Mouse (Mus musculus) cortical plate, adult 2 months (tissue): ENCODE measurements around the gene Olfr47. TPM values are rescaled to one million over a fixed set of nuclear protein-coding genes. Genes with fewer than 3 reads are reported as not detected.
A peak's percentile ranks its signal among the peaks of the same experiment; 100 is the strongest.

Experiments
- H3K27ac ChIP-seq: fragments of 200-500 bp; 2 replicates; pipeline ENCODE4 v1.5.1; 2012; ENCODE audit warnings: low read length, control low read depth, inconsistent platforms; ENCODE audit not compliant: insufficient read depth
- H3K4me1 ChIP-seq: fragments of 200-500 bp; 2 replicates; pipeline ENCODE4 v1.6.1; 2011; ENCODE audit warnings: low read length; ENCODE audit not compliant: control insufficient read depth, insufficient read depth
- H3K4me3 ChIP-seq: fragments of 200-500 bp; 2 replicates; pipeline ENCODE4 v1.5.1; 2011; ENCODE audit warnings: mild to moderate bottlenecking, low read length, control low read depth; ENCODE audit not compliant: insufficient read depth
- CTCF ChIP-seq: fragments of 200-500 bp; IDR thresholded peaks from 2 replicates; pipeline ENCODE4 v1.5.1; 2011; ENCODE audit warnings: mild to moderate bottlenecking, control low read depth, low read length; ENCODE audit not compliant: insufficient read depth; ENCODE audit errors: extremely low read depth
- POLR2A ChIP-seq: fragments of 200-500 bp; IDR thresholded peaks from 2 replicates; pipeline ENCODE4 v1.6.1; 2011; ENCODE audit warnings: mild to moderate bottlenecking, low read length, control low read depth; ENCODE audit not compliant: insufficient read depth; ENCODE audit errors: extremely low read depth
- polyA plus RNA-seq: library from polyadenylated mRNA; depleted of rRNA; stranded (reverse); fragments of >200 nt; gene quantifications from 2 replicates; pipeline ENCODE4 v1.2.3, GENCODE M21; 2012; rRNA removed

The Olfr47 gene
- polyA plus RNA-seq, 1 experiment: not detected

DNA sequence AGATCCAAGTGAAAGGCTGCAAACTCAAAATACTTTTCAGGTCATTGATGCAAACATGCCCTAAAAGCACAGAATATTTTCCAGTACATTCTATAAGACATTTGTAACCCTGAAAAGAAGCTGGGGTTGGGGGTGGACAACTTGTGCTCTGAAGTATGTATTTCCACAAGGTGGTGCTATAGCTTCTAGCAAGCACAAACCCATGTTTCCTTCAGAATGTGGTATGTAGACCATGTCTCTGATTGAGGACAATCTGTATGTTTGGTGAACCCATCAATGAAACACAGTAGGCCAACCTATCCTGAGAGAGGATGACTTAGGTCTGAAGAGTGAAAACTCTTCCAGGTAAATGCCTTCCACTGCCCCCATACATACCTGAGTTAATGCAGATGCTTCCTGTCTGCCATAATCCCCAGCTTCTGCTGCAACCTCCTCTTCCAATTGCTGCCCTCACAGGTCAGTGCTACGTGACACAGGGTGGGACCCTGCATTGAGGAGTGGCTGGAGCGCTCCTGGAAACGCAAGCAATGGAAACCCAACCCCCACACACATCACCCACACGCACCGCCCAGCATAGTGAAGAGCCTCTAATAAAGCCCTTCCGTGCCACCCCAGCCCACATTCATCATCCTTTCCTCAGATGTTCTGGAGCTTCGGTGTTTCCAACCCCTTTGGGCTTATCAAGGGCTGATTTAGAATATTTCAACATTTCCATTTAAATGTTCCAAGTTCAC, 23.0 kb downstream of the Olfr47 start:
- Histone ChIP-seq H3K27ac (no peak overlapping the region), H3K4me3 (no peak overlapping the region), H3K4me1 (no peaks in the 10 kb centered on the region)
- TF ChIP-seq CTCF (peak; percentile 26; the same call in 1 of the 2 replicates), POLR2A (no peak)

DNA sequence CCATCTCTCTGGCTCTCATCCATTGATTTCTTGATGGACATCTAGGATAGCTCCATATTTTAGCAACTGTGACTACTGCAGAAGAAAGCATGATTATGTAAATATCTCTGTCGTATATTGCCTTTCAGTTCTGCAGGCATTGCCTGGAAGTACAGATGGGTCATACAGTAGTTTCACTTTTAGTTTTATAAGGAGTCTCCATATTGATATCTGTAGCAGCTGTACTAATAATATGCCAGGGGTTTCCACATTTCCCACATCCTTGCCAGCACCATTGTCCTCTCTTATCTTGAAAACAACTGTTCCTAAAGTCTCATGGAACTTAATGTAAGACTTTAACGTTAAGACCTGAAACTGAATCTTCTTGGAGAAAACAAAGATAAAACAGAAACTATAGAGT, 29.4 kb downstream of the Olfr47 start:
- Histone ChIP-seq H3K4me1 (no peaks in the 10 kb centered on the region), H3K27ac (no peak overlapping the region), H3K4me3 (no peak overlapping the region)
- TF ChIP-seq CTCF (no peak), POLR2A (no peak)

DNA sequence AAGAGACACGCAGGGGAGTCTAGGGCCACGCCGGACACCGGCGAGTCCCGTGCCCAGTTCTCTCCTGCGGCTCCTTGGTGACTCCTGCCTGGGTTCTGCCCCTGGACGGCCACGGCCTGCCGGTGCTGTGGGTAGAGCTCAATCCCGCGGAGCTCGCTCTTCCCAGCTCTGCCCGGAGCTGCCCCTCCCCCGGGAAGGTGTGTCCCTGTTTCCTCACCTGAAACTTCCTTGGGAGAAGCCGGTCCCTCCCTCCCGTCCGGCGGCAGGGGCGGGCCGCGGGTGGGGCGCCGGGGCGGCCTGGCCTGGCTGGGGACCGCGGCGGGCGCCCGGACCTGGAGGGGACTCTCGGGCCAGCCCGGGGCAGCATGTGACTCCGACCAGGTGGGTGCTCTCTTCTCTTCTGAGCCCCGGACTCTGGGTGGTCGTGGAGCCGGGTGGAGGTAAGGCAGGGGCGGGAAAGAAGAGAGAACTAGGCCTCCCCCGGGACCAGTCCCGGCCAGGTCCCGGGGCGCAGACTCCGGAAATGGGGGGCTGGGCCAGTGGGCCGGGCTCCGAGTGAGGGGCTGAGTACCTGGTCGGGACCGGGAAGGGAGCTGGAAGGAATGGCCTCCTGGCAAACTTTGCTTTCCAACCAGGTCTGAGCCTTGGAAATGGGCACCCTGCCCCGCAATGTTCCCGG, 34.2 kb downstream of the Olfr47 start, which contains the start of gene Arhgef5:
Gene Arhgef5 (plus strand): TSS at position 220 of the 679 bp plus-strand sequence.
- H3K4me1 ChIP-seq: no peaks in the 10 kb centered on the region
- H3K4me3 ChIP-seq: peak within 1 kb of the TSS; percentile 16
- TF ChIP-seq POLR2A: no peak
- no peak for TF ChIP-seq CTCF
- no peak within 1 kb of the TSS for H3K27ac ChIP-seq

DNA sequence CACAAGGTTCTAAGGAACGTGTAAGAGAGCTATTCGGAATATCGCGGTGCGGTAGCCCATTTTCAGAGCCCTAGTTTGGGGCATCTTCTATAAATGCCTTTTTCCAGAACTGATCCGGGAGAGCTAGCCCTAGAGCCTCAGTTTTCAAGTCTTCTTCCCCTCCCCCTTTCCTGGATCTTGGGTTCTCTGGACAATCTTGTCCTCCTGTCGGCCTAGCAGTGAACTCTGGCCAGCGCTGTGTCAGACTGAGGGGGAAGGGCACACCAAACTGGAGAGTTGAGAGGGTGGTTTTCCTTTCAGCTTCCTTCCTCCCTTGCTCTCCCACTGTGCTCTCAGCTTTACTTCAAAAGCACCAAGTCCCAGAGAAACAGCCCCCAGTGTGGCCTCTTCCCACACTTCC, 35.0 kb downstream of the Olfr47 start:
- no peak for TF ChIP-seq POLR2A
- no peak for TF ChIP-seq CTCF
- no peak overlapping the region for H3K27ac ChIP-seq
- H3K4me3 ChIP-seq: peak overlapping the region; percentile 16
- H3K4me1 ChIP-seq: no peaks in the 10 kb centered on the region

DNA sequence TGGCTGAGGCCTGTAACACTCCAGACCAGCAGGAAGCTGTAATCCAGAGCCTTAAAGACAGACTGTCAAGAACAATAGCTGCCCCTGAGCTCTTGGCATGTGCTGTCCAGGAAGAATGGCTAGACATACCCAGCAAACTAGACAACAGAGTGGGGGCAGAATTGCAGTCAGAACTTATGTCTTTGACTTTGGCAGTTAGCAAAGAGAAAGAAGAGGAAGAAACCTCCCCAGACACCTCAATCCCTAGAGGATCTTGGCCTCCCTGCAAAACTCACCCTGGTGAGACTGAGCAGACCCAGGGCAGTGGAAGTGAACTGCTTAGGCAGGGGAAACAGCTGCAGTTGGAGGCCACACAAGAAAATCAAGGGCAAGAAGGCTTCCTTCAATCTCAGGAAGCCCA, 41.3 kb downstream of the Olfr47 start:
- Histone ChIP-seq H3K27ac (no peak overlapping the region), H3K4me3 (no peak overlapping the region), H3K4me1 (no peaks in the 10 kb centered on the region)
- TF ChIP-seq CTCF (no peak), POLR2A (no peak)

DNA sequence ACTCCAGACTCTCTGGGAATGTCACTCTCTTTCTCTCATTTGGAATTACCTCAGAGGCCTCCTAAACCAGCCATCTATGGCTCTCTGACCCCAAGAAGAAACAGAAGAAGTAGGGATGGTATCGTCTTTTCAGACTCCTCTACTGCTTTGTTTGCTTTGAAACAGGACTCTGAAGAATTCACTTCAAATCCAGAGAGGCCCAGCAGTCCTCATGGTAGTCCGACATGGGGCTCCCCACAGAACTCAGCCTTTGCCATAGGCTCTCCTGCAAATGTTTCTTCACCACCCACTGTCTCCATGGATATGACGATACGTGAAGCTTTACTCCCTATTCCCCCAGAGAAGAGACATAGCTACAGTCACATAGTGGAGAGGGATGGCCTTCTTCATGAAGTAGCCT, 42.8 kb downstream of the Olfr47 start:
- Histone ChIP-seq H3K27ac (no peak overlapping the region), H3K4me3 (no peak overlapping the region), H3K4me1 (no peaks in the 10 kb centered on the region)
- no peak for TF ChIP-seq POLR2A
- no peak for TF ChIP-seq CTCF

DNA sequence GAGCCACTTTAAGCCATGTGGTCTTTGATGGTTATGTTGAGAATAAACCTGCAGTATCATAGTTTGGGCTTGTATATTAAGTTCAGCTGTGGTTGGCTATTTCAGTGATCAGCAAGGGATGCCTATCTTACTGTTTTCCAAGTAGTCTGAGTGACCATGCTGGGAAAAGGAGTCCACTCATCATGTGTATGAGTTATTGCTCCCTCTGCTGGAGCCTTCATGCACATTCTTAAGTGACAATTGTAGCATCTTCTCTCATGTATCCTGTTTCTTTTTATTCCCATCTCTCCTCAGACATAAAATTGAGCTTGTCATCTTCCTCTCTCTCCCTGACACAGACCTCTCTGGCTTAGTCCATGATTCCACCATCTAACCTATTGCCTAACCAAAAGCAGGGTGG, 46.9 kb downstream of the Olfr47 start:
- Histone ChIP-seq H3K27ac (no peak overlapping the region), H3K4me1 (no peaks in the 10 kb centered on the region), H3K4me3 (no peak overlapping the region)
- TF ChIP-seq CTCF: peak; percentile 35; the same call in 1 of the 2 replicates
- TF ChIP-seq POLR2A: no peak

DNA sequence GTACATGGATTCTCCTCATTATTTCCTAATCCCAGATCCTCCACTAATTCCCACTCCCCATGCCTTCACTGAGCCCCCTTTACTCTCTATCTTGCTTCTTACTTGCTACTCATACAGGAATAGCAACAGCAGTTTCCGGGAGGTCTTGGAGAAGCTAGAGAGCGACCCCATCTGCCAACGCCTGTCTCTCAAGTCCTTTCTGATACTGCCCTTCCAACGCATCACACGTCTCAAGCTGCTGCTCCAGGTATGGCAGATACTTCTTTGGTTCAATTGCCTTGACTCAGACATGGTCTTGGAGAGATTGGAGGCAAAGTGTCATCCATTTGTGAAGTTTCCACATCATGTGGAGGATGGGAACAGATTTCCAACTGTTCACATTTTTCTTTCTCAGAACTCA, 49.2 kb downstream of the Olfr47 start:
- Histone ChIP-seq H3K27ac (no peak overlapping the region), H3K4me3 (no peak overlapping the region), H3K4me1 (no peaks in the 10 kb centered on the region)
- TF ChIP-seq CTCF (no peak), POLR2A (no peak)

Other genes with a start within 250 kb of the Olfr47 start
- not detected in 2 replicates for gene Olfr441, start 125.2 kb upstream of the Olfr47 start, polyA plus RNA-seq
- gene Olfr237-ps1, start 85.0 kb upstream of the Olfr47 start, polyA plus RNA-seq: not detected in 2 replicates
- not detected in 2 replicates for gene Olfr437, start 68.2 kb upstream of the Olfr47 start, polyA plus RNA-seq
- not detected in 2 replicates for gene Olfr13, start 59.4 kb upstream of the Olfr47 start, polyA plus RNA-seq
- gene Olfr435, start 34.4 kb upstream of the Olfr47 start, polyA plus RNA-seq: not detected in 2 replicates
- gene Olfr434, start 18.5 kb upstream of the Olfr47 start, polyA plus RNA-seq: not detected in 2 replicates
- 2.4 and 2.8 TPM in 2 replicates for gene Arhgef5, start 34.1 kb downstream of the Olfr47 start, polyA plus RNA-seq
- gene Nobox, start 78.0 kb downstream of the Olfr47 start, polyA plus RNA-seq: 0.13 TPM in 1 of 2 replicates, not detected in the other